Mouse (Mus musculus): ENCODE results near the gene Pnp2. TPM values are rescaled to one million over a fixed set of nuclear protein-coding genes. Genes with fewer than 3 reads are reported as not detected.
A peak's percentile ranks its signal among the peaks of the same experiment; 100 is the strongest.
"Not testable (repeated sequence)": the region's sequence is repeated elsewhere in the genome, so short reads cannot be mapped to it uniquely, and the experiment has no call there.

Pnp2 gene
- total and polyA plus RNA-seq, 2 experiments from 2014 or later = 0.27 to 0.46 TPM

- no peaks in the 10 kb centered on the region for H3K27me3 ChIP-seq (ENCODE audit: control insufficient read depth, insufficient read depth, low read length)
- H3K27ac ChIP-seq (ENCODE audit: low read depth) = no peak overlapping the region
- no peaks in the 10 kb centered on the region for H3K36me3 ChIP-seq (replicated peaks; ENCODE audit: control insufficient read depth, insufficient read depth, low read length)
- H3K4me1 ChIP-seq (ENCODE audit: control insufficient read depth, insufficient read depth) = no peaks in the 10 kb centered on the region
- no peaks in the 10 kb centered on the region for H3K9me3 ChIP-seq (replicated peaks; ENCODE audit: control insufficient read depth, low read length)
- H3K4me2 ChIP-seq (ENCODE audit: low read depth, low read length) = no peak overlapping the region
- WGBS = 88% methylated on average over 5 of the region's 5 CpGs
- DNase-seq (ENCODE audit: low spot score) = no peak
- H3K4me3 ChIP-seq (ENCODE audit: low read depth, low read length) = no peak overlapping the region
- no peak for ATAC-seq (ENCODE audit: insufficient read depth, low read depth)
- H3K9ac ChIP-seq (replicated peaks; ENCODE audit: low read depth, low read length) = no peak overlapping the region
- no peak for TF ChIP-seq EP300 (IDR thresholded peaks at IDR 0.05; ENCODE audit: low read depth)
- TF ChIP-seq CTCF (IDR thresholded peaks at IDR 0.05; ENCODE audit: low read depth) = no peak
These were observed 12.6 kb downstream of the Pnp2 start for GRCm38 (mm10) chr14:50968216-50968980.

- DNase-seq (ENCODE audit: low spot score) = no peak
- H3K4me2 ChIP-seq (ENCODE audit: low read depth, low read length) = 0 out of 2 replicates have a peak overlapping the region, but pooled peaks have one; percentile 22
These were observed 13.2 kb downstream of the Pnp2 start for GRCm38 (mm10) chr14:50969041-50969440.

GRCm38 (mm10) chr14:50969558-50970544 is 14.1 kb downstream of the Pnp2 start:
- Histone ChIP-seq H3K27ac (ENCODE audit: low read depth) (peak overlapping the region; percentile 43; the same call in 1 of the 2 replicates), H3K4me1 (ENCODE audit: control insufficient read depth, insufficient read depth) (no peaks in the 10 kb centered on the region), H3K9me3 (replicated peaks; ENCODE audit: control insufficient read depth, low read length) (no peaks in the 10 kb centered on the region), H3K27me3 (ENCODE audit: control insufficient read depth, insufficient read depth, low read length) (no peaks in the 10 kb centered on the region), H3K4me3 (ENCODE audit: low read depth, low read length) (no peak overlapping the region), H3K9ac (replicated peaks; ENCODE audit: low read depth, low read length) (no peak overlapping the region), H3K36me3 (replicated peaks; ENCODE audit: control insufficient read depth, insufficient read depth, low read length) (no peaks in the 10 kb centered on the region), H3K4me2 (ENCODE audit: low read depth, low read length) (peak overlapping the region; percentile 22; the same call in 1 of the 2 replicates)
- ATAC-seq (ENCODE audit: insufficient read depth, low read depth) = no peak
- 26% methylated on average over 12 of the region's 12 CpGs for WGBS
- TF ChIP-seq CTCF (IDR thresholded peaks at IDR 0.05; ENCODE audit: low read depth) (no peak), EP300 (IDR thresholded peaks at IDR 0.05; ENCODE audit: low read depth) (no peak)
- DNase-seq (ENCODE audit: low spot score) = no peak

More at GRCm38 (mm10) chr14:50969041-50969440, 13.2 kb downstream of the Pnp2 start:
- TF ChIP-seq CTCF (IDR thresholded peaks at IDR 0.05; ENCODE audit: low read depth) (no peak), EP300 (IDR thresholded peaks at IDR 0.05; ENCODE audit: low read depth) (no peak)
- Histone ChIP-seq H3K27ac (ENCODE audit: low read depth) (no peak overlapping the region), H3K9ac (replicated peaks; ENCODE audit: low read depth, low read length) (no peak overlapping the region), H3K36me3 (replicated peaks; ENCODE audit: control insufficient read depth, insufficient read depth, low read length) (no peaks in the 10 kb centered on the region), H3K4me3 (ENCODE audit: low read depth, low read length) (no peak overlapping the region), H3K27me3 (ENCODE audit: control insufficient read depth, insufficient read depth, low read length) (no peaks in the 10 kb centered on the region), H3K9me3 (replicated peaks; ENCODE audit: control insufficient read depth, low read length) (no peaks in the 10 kb centered on the region), H3K4me1 (ENCODE audit: control insufficient read depth, insufficient read depth) (no peaks in the 10 kb centered on the region)
- no peak for ATAC-seq (ENCODE audit: insufficient read depth, low read depth)
- WGBS = 33% methylated on average over 1 of the region's 1 CpGs

- no peak for ATAC-seq (ENCODE audit: insufficient read depth, low read depth)
- no peak overlapping the region for H3K27ac ChIP-seq (ENCODE audit: low read depth)
- H3K9me3 ChIP-seq (replicated peaks; ENCODE audit: control insufficient read depth, low read length) = no peaks in the 10 kb centered on the region
- H3K36me3 ChIP-seq (replicated peaks; ENCODE audit: control insufficient read depth, insufficient read depth, low read length) = no peaks in the 10 kb centered on the region
- TF ChIP-seq CTCF (IDR thresholded peaks at IDR 0.05; ENCODE audit: low read depth) (no peak), EP300 (IDR thresholded peaks at IDR 0.05; ENCODE audit: low read depth) (no peak)
- no peak for DNase-seq (ENCODE audit: low spot score)
- H3K4me2 ChIP-seq (ENCODE audit: low read depth, low read length) = no peak overlapping the region
- no peaks in the 10 kb centered on the region for H3K4me1 ChIP-seq (ENCODE audit: control insufficient read depth, insufficient read depth)
- WGBS = 71% methylated on average over 1 of the region's 1 CpGs
- no peaks in the 10 kb centered on the region for H3K27me3 ChIP-seq (ENCODE audit: control insufficient read depth, insufficient read depth, low read length)
- no peak overlapping the region for H3K9ac ChIP-seq (replicated peaks; ENCODE audit: low read depth, low read length)
- H3K4me3 ChIP-seq (ENCODE audit: low read depth, low read length) = no peak overlapping the region
These were observed 15.0 kb downstream of the Pnp2 start for GRCm38 (mm10) chr14:50970822-50971221.

- H3K9me3 ChIP-seq (replicated peaks; ENCODE audit: control insufficient read depth, low read length); H3K36me3 ChIP-seq (replicated peaks; ENCODE audit: control insufficient read depth, insufficient read depth, low read length); H3K27me3 ChIP-seq (ENCODE audit: control insufficient read depth, insufficient read depth, low read length); H3K4me3 ChIP-seq (ENCODE audit: low read depth, low read length); H3K9ac ChIP-seq (replicated peaks; ENCODE audit: low read depth, low read length); H3K27ac ChIP-seq (ENCODE audit: low read depth); ATAC-seq (ENCODE audit: insufficient read depth, low read depth); DNase-seq (ENCODE audit: low spot score); H3K4me2 ChIP-seq (ENCODE audit: low read depth, low read length); H3K4me1 ChIP-seq (ENCODE audit: control insufficient read depth, insufficient read depth): not testable (repeated sequence)
- 84% methylated on average over 5 of the region's 5 CpGs for WGBS
These were observed 17.3 kb downstream of the Pnp2 start for GRCm38 (mm10) chr14:50973054-50973453.
